Mouse (Mus musculus) lung, embryonic 14.5 days (tissue): ENCODE results near the gene Tmem115. TPM values are rescaled to one million over a fixed set of nuclear protein-coding genes. Genes with fewer than 3 reads are reported as not detected.

ENCODE experiments used
- ATAC-seq: fragments of 200-750 bp; cut with Nextera tagmentation; 2 replicates; pipeline ENCODE4 v1.8.0; 2017; ENCODE audit warnings: mild to moderate bottlenecking, moderate TSS enrichment, moderate library complexity; ENCODE audit not compliant: insufficient read depth
- DNase-seq: peaks from one replicate; pipeline ENCODE4 v3.0.0-alpha.2; 2015
- H3K27ac ChIP-seq: fragments of 300-500 bp; sonication (generic); 2 replicates; pipeline ENCODE4 v1.5.1; 2014; ENCODE audit warnings: low read depth, mild to moderate bottlenecking, moderate library complexity
- H3K27me3 ChIP-seq: fragments of 300-500 bp; sonication (generic); 2 replicates; pipeline ENCODE4 v1.6.1; 2014; ENCODE audit warnings: low read length, control low read depth; ENCODE audit not compliant: insufficient read depth
- H3K36me3 ChIP-seq: fragments of 300-500 bp; sonication (generic); 2 replicates; pipeline ENCODE4 v1.6.1; 2014; ENCODE audit warnings: control low read depth; ENCODE audit not compliant: insufficient read depth
- H3K4me1 ChIP-seq: fragments of 300-500 bp; sonication (generic); 2 replicates; pipeline ENCODE4 v1.6.1; 2014; ENCODE audit warnings: antibody characterized with exemption, control low read depth; ENCODE audit not compliant: insufficient read depth
- H3K4me2 ChIP-seq: fragments of 300-500 bp; sonication (generic); 2 replicates; pipeline ENCODE4 v1.6.1; 2014; ENCODE audit warnings: mild to moderate bottlenecking
- H3K4me3 ChIP-seq: fragments of 300-500 bp; sonication (generic); 2 replicates; pipeline ENCODE4 v1.5.1; 2014; ENCODE audit warnings: low read depth, low read length
- H3K9ac ChIP-seq: fragments of 300-500 bp; sonication (generic); 2 replicates; pipeline ENCODE4 v1.6.1; 2014
- H3K9me3 ChIP-seq: fragments of 300-500 bp; sonication (generic); 2 replicates; pipeline ENCODE4 v1.6.1; 2016; ENCODE audit warnings: low read depth, low read length, control low read depth
- CTCF ChIP-seq: IDR thresholded peaks from 2 replicates; pipeline ENCODE4 v1.5.1; 2016; ENCODE audit warnings: antibody characterized with exemption, low read depth
- WGBS: fragments of 180-500 bp; shearing (Covaris S2); extraction: QIAGEN DNeasy Blood & Tissue Kit; methylation state at CpG from one replicate; pipeline ENCODE4 v1.1.7; 2014; 5-methylcytosine and 5-hydroxymethylcytosine counted together
- polyA plus RNA-seq: library from polyadenylated mRNA; unstranded; fragments of >200 nt; fragmentation: Nextera tagmentation; extraction: Ambion mirVana; gene quantifications from 2 replicates; pipeline ENCODE4 v1.2.1, GENCODE M21; 2014

Gene Tmem115
- polyA plus RNA-seq, 1 experiment from 2014 or later: 45.3 TPM

GRCm38 (mm10) chr9:107521711-107522399 is 11.9 kb upstream of the Tmem115 start:
- Histone ChIP-seq H3K9ac (peak overlapping the region; percentile 29; the same call in 1 of the 2 replicates), H3K27me3 (peaks cover 19% of the 10 kb centered on the region), H3K4me2 (peak overlapping the region; percentile 55), H3K27ac (peak overlapping the region; percentile 18; the same call in 1 of the 2 replicates), H3K4me1 (0 out of 2 replicates have a peak, but pooled peaks cover 7% of the 10 kb centered on the region), H3K4me3 (0 out of 2 replicates have a peak overlapping the region, but pooled peaks have one; percentile 6), H3K9me3 (no peaks in the 10 kb centered on the region), H3K36me3 (no peaks in the 10 kb centered on the region)
- WGBS: 16% methylated on average over 25 of the region's 25 CpGs
- no peak for TF ChIP-seq CTCF
- peak; percentile 51; the same call in 1 of the 2 replicates for ATAC-seq
- peak; percentile 19 for DNase-seq

GRCm38 (mm10) chr9:107522400-107522711 is 11.4 kb upstream of the Tmem115 start:
- Histone ChIP-seq H3K4me3 (no peak overlapping the region), H3K27me3 (peaks cover 24% of the 10 kb centered on the region), H3K9me3 (no peaks in the 10 kb centered on the region), H3K4me1 (0 out of 2 replicates have a peak, but pooled peaks cover 7% of the 10 kb centered on the region), H3K9ac (no peak overlapping the region), H3K4me2 (peak overlapping the region; percentile 55), H3K27ac (peak overlapping the region; percentile 18; the same call in 1 of the 2 replicates), H3K36me3 (no peaks in the 10 kb centered on the region)
- no peak for ATAC-seq
- DNase-seq: no peak
- no peak for TF ChIP-seq CTCF
- 24% methylated on average over 2 of the region's 2 CpGs for WGBS

GRCm38 (mm10) chr9:107526198-107527026 is 7.3 kb upstream of the Tmem115 start:
- Histone ChIP-seq H3K4me1 (0 out of 2 replicates have a peak, but pooled peaks cover 7% of the 10 kb centered on the region), H3K36me3 (no peaks in the 10 kb centered on the region), H3K4me3 (peak overlapping the region; percentile 34), H3K9ac (no peak overlapping the region), H3K27me3 (peaks cover 26% of the 10 kb centered on the region), H3K27ac (no peak overlapping the region), H3K4me2 (peak overlapping the region; percentile 70), H3K9me3 (no peaks in the 10 kb centered on the region)
- peak; percentile 77 for DNase-seq
- no peak for TF ChIP-seq CTCF
- 6% methylated on average over 44 of the region's 44 CpGs for WGBS
- peak; percentile 72 for ATAC-seq

DNA sequence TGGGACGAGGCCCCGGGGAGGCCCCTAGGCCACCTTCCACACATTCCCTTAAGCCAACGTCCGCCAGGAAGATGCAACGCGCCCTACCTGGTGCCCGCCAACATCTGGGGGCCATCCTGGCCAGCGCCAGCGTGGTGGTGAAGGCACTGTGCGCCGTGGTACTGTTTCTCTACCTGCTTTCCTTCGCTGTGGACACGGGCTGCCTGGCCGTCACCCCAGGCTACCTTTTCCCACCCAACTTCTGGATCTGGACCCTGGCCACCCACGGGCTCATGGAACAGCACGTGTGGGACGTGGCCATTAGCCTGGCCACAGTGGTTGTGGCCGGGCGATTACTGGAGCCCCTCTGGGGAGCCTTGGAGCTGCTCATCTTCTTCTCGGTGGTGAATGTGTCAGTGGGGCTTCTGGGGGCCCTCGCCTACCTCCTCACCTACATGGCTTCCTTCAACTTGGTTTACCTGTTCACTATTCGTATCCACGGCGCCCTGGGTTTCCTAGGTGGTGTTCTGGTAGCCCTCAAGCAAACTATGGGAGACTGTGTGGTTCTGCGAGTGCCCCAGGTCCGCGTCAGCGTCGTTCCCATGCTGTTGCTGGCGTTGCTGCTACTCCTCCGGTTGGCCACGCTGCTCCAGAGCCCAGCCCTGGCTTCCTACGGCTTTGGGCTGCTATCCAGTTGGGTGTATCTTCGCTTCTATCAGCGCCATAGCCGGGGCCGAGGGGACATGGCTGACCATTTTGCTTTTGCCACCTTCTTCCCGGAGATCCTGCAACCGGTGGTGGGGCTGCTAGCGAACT is 860 bp downstream of the Tmem115 start:
- Histone ChIP-seq H3K27me3 (no peaks in the 10 kb centered on the region), H3K4me1 (peaks cover 10% of the 10 kb centered on the region), H3K9ac (peak overlapping the region; percentile 82), H3K4me3 (peak overlapping the region; percentile 87), H3K4me2 (peak overlapping the region; percentile 97), H3K36me3 (peaks cover 32% of the 10 kb centered on the region), H3K9me3 (no peaks in the 10 kb centered on the region), H3K27ac (peak overlapping the region; percentile 59)
- under 1% methylated on average over 40 of the region's 40 CpGs for WGBS
- peak; percentile 4; the same call in 1 of the 2 replicates for ATAC-seq
- DNase-seq: peak; percentile 60
- TF ChIP-seq CTCF: no peak

DNA sequence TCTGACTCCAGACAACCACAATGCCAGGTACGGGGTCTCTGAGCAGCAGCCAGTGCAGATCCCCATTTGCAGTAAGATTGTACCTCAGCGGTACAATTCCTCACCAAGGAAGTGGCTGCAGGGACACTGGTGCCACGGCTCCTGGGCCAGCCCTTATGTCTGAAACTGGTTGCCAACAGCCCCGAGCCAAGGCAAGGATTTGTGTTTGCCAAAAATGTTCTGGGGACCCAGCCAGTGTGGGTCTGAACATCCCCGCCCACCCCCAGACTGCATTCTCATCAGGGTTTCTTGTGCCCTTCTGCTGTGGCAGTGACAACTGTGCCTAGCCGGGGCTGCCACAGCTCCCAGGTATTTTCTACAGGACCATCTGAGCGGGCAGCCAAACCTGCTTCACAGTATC is 4.5 kb downstream of the Tmem115 start:
- H3K36me3 ChIP-seq: peaks cover 39% of the 10 kb centered on the region
- 88% methylated on average over 7 of the region's 7 CpGs for WGBS
- no peaks in the 10 kb centered on the region for H3K9me3 ChIP-seq
- no peaks in the 10 kb centered on the region for H3K27me3 ChIP-seq
- H3K4me3 ChIP-seq: no peak overlapping the region
- TF ChIP-seq CTCF: no peak
- H3K4me2 ChIP-seq: no peak overlapping the region
- H3K4me1 ChIP-seq: peaks cover 20% of the 10 kb centered on the region
- ATAC-seq (no peak), DNase-seq (no peak)
- H3K9ac ChIP-seq: no peak overlapping the region
- H3K27ac ChIP-seq: no peak overlapping the region

- peaks cover 43% of the 10 kb centered on the region for H3K36me3 ChIP-seq
- H3K27me3 ChIP-seq: no peaks in the 10 kb centered on the region
- DNase-seq (no peak), ATAC-seq (no peak)
- H3K9me3 ChIP-seq: no peaks in the 10 kb centered on the region
- no peak overlapping the region for H3K27ac ChIP-seq
- WGBS: 91% methylated on average over 3 of the region's 3 CpGs
- no peak for TF ChIP-seq CTCF
- H3K4me1 ChIP-seq: peaks cover 20% of the 10 kb centered on the region
- no peak overlapping the region for H3K4me3 ChIP-seq
- no peak overlapping the region for H3K4me2 ChIP-seq
- H3K9ac ChIP-seq: no peak overlapping the region
Observed at GRCm38 (mm10) chr9:107538711-107539110, 5.0 kb downstream of the Tmem115 start.
